Mouse (Mus musculus): Measurements from ENCODE around the gene Ddx50. TPM values are rescaled to one million over a fixed set of nuclear protein-coding genes. Genes with fewer than 3 reads are reported as not detected.
"Not testable (repeated sequence)": the region's sequence is repeated elsewhere in the genome, so short reads cannot be mapped to it uniquely, and the experiment has no call there.

The Ddx50 gene
- polyA plus RNA-seq, 1 experiment from 2014 or later, result 93.5 TPM

DNA sequence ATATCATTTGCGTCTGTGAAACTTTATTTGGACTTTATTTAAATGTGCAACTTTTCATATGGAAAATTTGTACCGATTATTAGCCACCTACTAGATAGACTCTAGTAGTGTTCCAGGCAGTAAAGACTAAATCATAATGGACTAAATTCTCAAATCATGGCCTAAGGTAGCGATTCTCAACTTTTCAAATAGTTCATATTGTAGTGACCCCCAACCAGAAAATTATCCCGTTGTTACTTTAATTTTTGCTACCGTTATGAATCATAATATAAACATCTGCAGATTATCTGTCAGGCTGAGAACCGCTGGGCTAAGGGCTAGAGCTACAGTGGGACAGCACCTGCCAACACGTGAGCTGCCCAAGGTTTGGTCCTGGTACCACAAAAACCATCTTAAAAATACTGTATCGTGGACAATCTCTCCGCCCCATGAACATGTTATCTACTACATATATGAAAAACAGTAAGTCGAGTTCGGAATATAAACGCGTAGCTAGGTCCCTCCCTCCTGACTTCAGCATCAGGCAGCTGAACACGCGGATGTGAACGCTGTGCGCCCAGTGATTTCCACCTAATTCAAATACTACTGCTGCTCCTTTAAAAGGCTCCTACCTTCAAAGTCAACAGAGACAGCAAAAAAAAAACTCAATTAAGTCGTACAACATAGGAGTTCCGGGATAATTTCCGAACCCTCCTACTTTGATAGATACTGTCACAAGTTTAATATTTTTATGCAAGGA is 49.8 kb downstream of the Ddx50 start:
- Histone ChIP-seq H3K4me2 (peak overlapping the region; percentile 96), H3K27ac (replicated peaks) (no peak overlapping the region), H3K9me3 (no peaks in the 10 kb centered on the region), H3K9ac (peak overlapping the region; percentile 87), H3K4me3 (peak overlapping the region; percentile 68), H3K27me3 (replicated peaks) (no peaks in the 10 kb centered on the region), H3K36me3 (peaks cover 24% of the 10 kb centered on the region), H3K4me1 (peaks cover 23% of the 10 kb centered on the region)
- WGBS, result 8% methylated on average over 20 of the region's 20 CpGs
- ATAC-seq (ENCODE audit: extremely low read depth, insufficient number of reproducible peaks, low FRiP score, low TSS enrichment), result no peak

DNA sequence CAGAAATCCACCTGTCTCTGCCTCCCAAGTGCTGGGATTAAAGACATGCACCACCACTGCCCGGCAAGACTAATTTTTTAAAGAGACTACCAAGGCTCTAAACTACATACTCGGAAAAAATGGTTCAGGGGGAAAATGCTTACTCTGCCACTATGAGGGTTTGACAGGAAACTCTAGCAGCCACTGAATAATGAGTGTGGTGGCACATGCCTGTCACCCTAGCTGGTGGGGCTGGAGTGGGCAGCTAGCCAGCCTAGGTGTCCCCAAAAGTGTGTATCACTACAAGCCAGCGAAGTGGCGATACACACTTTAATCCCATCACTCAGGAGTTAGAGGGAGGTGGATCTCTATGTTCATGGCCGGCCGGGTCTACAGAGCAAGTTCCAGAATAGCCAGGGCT is 51.0 kb downstream of the Ddx50 start:
- H3K36me3 ChIP-seq, result peaks cover 35% of the 10 kb centered on the region
- H3K4me1 ChIP-seq, result peaks cover 23% of the 10 kb centered on the region
- H3K4me2 ChIP-seq, result peak overlapping the region; percentile 96; the same call in 1 of the 2 replicates
- no peak overlapping the region for H3K27ac ChIP-seq (replicated peaks)
- no peaks in the 10 kb centered on the region for H3K9me3 ChIP-seq
- no peaks in the 10 kb centered on the region for H3K27me3 ChIP-seq (replicated peaks)
- no peak for ATAC-seq (ENCODE audit: extremely low read depth, insufficient number of reproducible peaks, low FRiP score, low TSS enrichment)
- H3K9ac ChIP-seq, result peak overlapping the region; percentile 50; the same call in 1 of the 2 replicates
- no peak overlapping the region for H3K4me3 ChIP-seq
- 88% methylated on average over 6 of the region's 6 CpGs for WGBS

- H3K27me3 ChIP-seq (replicated peaks); H3K4me3 ChIP-seq; H3K9me3 ChIP-seq; ATAC-seq (ENCODE audit: extremely low read depth, insufficient number of reproducible peaks, low FRiP score, low TSS enrichment); H3K9ac ChIP-seq; H3K27ac ChIP-seq (replicated peaks); H3K4me2 ChIP-seq: not testable (repeated sequence)
- peaks cover 23% of the 10 kb centered on the region for H3K4me1 ChIP-seq
- peaks cover 43% of the 10 kb centered on the region for H3K36me3 ChIP-seq
- WGBS, result 90% methylated on average over 3 of the region's 3 CpGs
Measured at GRCm38 (mm10) chr10:62599311-62599710, 51.7 kb downstream of the Ddx50 start.

DNA sequence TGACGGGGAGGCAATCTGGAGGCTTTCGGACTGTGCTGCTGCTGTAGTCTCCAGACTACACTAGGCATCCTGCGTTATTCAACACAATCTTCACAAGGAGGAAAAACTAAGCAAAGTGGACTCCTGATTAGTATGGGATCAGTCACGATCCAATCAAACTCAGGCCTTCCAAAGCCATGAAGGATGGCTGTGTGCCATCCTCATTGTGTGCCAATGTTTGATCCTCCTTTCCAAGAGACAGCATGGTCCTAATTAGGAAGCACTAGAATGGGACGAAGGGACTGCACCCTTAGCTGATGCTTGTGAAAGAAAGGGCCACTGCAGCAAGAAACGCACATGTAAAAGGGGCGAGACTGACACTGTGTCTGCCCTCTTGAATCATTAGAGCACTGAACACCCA is 58.5 kb downstream of the Ddx50 start:
- H3K9ac ChIP-seq, result no peak overlapping the region
- WGBS, result 89% methylated on average over 7 of the region's 7 CpGs
- no peaks in the 10 kb centered on the region for H3K9me3 ChIP-seq
- H3K4me3 ChIP-seq, result no peak overlapping the region
- no peak overlapping the region; the same call in 1 of the 2 replicates for H3K27ac ChIP-seq (replicated peaks)
- ATAC-seq (ENCODE audit: extremely low read depth, insufficient number of reproducible peaks, low FRiP score, low TSS enrichment), result no peak
- no peaks in the 10 kb centered on the region for H3K27me3 ChIP-seq (replicated peaks)
- no peak overlapping the region for H3K4me2 ChIP-seq
- H3K4me1 ChIP-seq, result peaks cover 10% of the 10 kb centered on the region
- peaks cover 95% of the 10 kb centered on the region for H3K36me3 ChIP-seq

DNA sequence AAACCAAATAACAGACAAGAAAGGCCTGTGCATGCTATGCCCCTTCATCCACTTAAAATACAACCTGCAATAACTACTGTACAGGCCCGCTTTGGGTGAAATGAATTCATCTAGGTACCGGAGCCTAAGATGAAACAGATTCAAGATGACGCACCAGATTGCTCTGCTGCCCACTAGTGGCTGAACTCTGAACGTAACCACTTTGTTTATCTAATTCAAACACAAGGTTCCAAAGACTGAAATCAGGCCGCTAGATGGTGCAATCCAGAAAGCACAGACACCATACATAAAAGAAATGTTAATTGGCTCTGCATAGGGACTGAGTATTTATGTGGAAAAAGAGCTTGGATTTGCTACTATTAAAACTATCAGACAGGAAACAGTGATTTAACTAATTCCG is 60.8 kb downstream of the Ddx50 start:
- H3K27me3 ChIP-seq (replicated peaks), result no peaks in the 10 kb centered on the region
- no peak overlapping the region for H3K9ac ChIP-seq
- H3K4me1 ChIP-seq, result peaks cover 10% of the 10 kb centered on the region
- H3K9me3 ChIP-seq, result no peaks in the 10 kb centered on the region
- WGBS, result 40% methylated on average over 6 of the region's 6 CpGs
- no peak for ATAC-seq (ENCODE audit: extremely low read depth, insufficient number of reproducible peaks, low FRiP score, low TSS enrichment)
- H3K4me3 ChIP-seq, result no peak overlapping the region
- no peak overlapping the region for H3K27ac ChIP-seq (replicated peaks)
- H3K36me3 ChIP-seq, result peaks cover 98% of the 10 kb centered on the region
- H3K4me2 ChIP-seq, result no peak overlapping the region

DNA sequence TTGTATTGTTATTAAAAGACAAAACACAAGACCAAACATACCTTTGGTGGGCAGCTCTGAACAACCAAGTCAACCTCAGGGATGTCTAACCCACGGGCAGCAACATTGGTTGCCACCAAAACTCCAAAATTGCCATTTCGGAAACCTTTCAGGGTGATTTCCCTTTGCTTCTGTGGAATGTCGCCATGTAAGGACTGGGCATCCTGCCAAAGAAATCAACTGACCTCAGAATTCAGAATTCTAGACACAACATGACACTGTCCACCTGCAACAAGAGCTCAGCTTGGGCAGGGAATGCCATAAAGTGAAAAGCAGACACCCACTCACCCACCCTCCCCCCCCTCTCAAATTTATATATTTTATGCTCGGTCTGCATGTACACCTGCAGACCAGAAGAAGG is 62.4 kb downstream of the Ddx50 start:
- WGBS, result 70% methylated on average over 4 of the region's 4 CpGs
- no peak overlapping the region for H3K4me3 ChIP-seq
- no peak overlapping the region for H3K4me2 ChIP-seq
- H3K4me1 ChIP-seq, result peaks cover 10% of the 10 kb centered on the region
- H3K27me3 ChIP-seq (replicated peaks), result no peaks in the 10 kb centered on the region
- H3K36me3 ChIP-seq, result peaks cover 98% of the 10 kb centered on the region
- no peak for ATAC-seq (ENCODE audit: extremely low read depth, insufficient number of reproducible peaks, low FRiP score, low TSS enrichment)
- no peak overlapping the region for H3K27ac ChIP-seq (replicated peaks)
- no peaks in the 10 kb centered on the region for H3K9me3 ChIP-seq
- no peak overlapping the region for H3K9ac ChIP-seq

DNA sequence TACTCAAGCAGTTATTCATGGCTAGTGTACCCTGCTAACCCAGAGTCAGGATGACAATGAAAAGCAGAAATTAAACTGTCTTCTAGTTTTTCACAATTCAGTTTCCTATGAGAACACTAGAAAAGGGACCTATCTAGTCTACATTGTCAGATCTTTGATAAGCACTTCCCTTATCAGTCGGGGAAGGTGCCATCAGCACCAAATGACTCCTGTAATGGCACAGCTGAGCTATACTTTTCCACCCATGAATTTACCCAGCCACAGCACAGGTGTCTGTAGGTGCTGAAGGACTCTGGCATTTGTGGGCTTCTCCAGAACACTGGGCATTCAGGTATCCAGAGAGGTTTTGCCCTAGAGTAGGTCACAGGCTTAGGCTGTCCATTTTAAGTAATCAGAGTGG is 67.8 kb downstream of the Ddx50 start:
- peaks cover 83% of the 10 kb centered on the region for H3K36me3 ChIP-seq
- no peak for ATAC-seq (ENCODE audit: extremely low read depth, insufficient number of reproducible peaks, low FRiP score, low TSS enrichment)
- WGBS, result 66% methylated on average over 1 of the region's 1 CpGs

GRCm38 (mm10) chr10:62582701-62583100 is 68.3 kb downstream of the Ddx50 start:
- Histone ChIP-seq H3K27ac (replicated peaks) (no peak overlapping the region), H3K27me3 (replicated peaks) (no peaks in the 10 kb centered on the region), H3K9me3 (no peaks in the 10 kb centered on the region), H3K4me1 (peaks cover 4% of the 10 kb centered on the region), H3K36me3 (peaks cover 77% of the 10 kb centered on the region), H3K4me3 (no peak overlapping the region), H3K9ac (no peak overlapping the region), H3K4me2 (no peak overlapping the region)
- no peak for ATAC-seq (ENCODE audit: extremely low read depth, insufficient number of reproducible peaks, low FRiP score, low TSS enrichment)
- 86% methylated on average over 7 of the region's 7 CpGs for WGBS

More for the DNA sequence above, 67.8 kb downstream of the Ddx50 start:
- peaks cover 3% of the 10 kb centered on the region for H3K4me1 ChIP-seq
- no peak overlapping the region for H3K9ac ChIP-seq
- no peak overlapping the region for H3K4me3 ChIP-seq
- H3K9me3 ChIP-seq, result no peaks in the 10 kb centered on the region
- H3K27me3 ChIP-seq (replicated peaks), result no peaks in the 10 kb centered on the region
- H3K4me2 ChIP-seq, result no peak overlapping the region
- no peak overlapping the region for H3K27ac ChIP-seq (replicated peaks)

DNA sequence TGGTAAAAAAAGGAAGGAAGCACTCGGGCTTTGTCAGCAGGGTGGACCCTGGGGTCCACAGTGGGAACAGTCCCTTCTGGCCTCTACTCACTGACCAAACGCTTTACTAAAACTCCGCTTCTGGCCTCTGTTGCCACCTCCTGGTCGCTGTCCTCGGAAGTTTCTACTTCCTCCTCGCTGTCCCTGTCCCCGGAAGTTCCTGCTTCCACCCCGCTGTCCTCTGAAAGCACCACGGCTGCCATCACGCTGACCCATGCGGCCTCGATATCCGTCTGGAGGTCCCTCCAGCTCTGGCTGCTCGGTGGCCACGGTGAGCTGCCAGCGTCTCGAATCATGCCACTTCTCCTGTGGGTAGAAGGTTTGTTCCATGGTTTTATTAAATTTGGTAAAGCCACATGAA is 68.8 kb downstream of the Ddx50 start:
- no peaks in the 10 kb centered on the region for H3K9me3 ChIP-seq
- H3K27me3 ChIP-seq (replicated peaks), result no peaks in the 10 kb centered on the region
- H3K9ac ChIP-seq, result no peak overlapping the region
- no peak overlapping the region for H3K27ac ChIP-seq (replicated peaks)
- H3K36me3 ChIP-seq, result peaks cover 73% of the 10 kb centered on the region
- H3K4me3 ChIP-seq, result no peak overlapping the region
- peaks cover 8% of the 10 kb centered on the region for H3K4me1 ChIP-seq
- 87% methylated on average over 17 of the region's 17 CpGs for WGBS
- ATAC-seq (ENCODE audit: extremely low read depth, insufficient number of reproducible peaks, low FRiP score, low TSS enrichment), result no peak
- no peak overlapping the region for H3K4me2 ChIP-seq

- H3K4me2 ChIP-seq; H3K9me3 ChIP-seq; ATAC-seq (ENCODE audit: extremely low read depth, insufficient number of reproducible peaks, low FRiP score, low TSS enrichment); H3K9ac ChIP-seq; H3K27ac ChIP-seq (replicated peaks); H3K27me3 ChIP-seq (replicated peaks); H3K4me3 ChIP-seq: not testable (repeated sequence)
- H3K4me1 ChIP-seq, result peaks cover 13% of the 10 kb centered on the region
- H3K36me3 ChIP-seq, result peaks cover 56% of the 10 kb centered on the region
- 81% methylated on average over 12 of the region's 13 CpGs for WGBS
Measured at GRCm38 (mm10) chr10:62579129-62579528, 71.9 kb downstream of the Ddx50 start.

- peak; percentile 96 for ATAC-seq (ENCODE audit: extremely low read depth, insufficient number of reproducible peaks, low FRiP score, low TSS enrichment)
- Histone ChIP-seq H3K4me1 (peaks cover 13% of the 10 kb centered on the region), H3K27ac (replicated peaks) (peak within 1 kb of the TSS; percentile 79), H3K36me3 (peaks cover 56% of the 10 kb centered on the region), H3K27me3 (replicated peaks) (no peaks in the 10 kb centered on the region), H3K4me3 (peak within 1 kb of the TSS; percentile 78), H3K9me3 (no peaks in the 10 kb centered on the region), H3K4me2 (peak within 1 kb of the TSS; percentile 95), H3K9ac (peak within 1 kb of the TSS; percentile 92)
- WGBS, result 5% methylated on average over 33 of the region's 33 CpGs
Measured at GRCm38 (mm10) chr10:62578338-62579100, 72.5 kb downstream of the Ddx50 start, which contains the start of gene Kif1bp. TSS of gene Kif1bp (minus strand) at chr10:62578457.

Data from heart, embryonic 13.5 days (tissue).